Mouse (Mus musculus) small intestine, adult 2 months (tissue): Measurements from ENCODE around the gene Casp7. TPM values are rescaled to one million over a fixed set of nuclear protein-coding genes. Genes with fewer than 3 reads are reported as not detected.

ENCODE experiments used
- H3K27ac ChIP-seq: fragments of 200-500 bp; 2 replicates; pipeline ENCODE4 v1.5.1; 2012; ENCODE audit warnings: low read depth, low read length, control low read depth, inconsistent platforms; ENCODE audit not compliant: insufficient read depth
- H3K27me3 ChIP-seq: fragments of 200-500 bp; 2 replicates; pipeline ENCODE4 v1.6.1; 2012; ENCODE audit warnings: mild to moderate bottlenecking, moderate library complexity, low read length, inconsistent platforms; ENCODE audit not compliant: control insufficient read depth, insufficient read depth
- H3K36me3 ChIP-seq: fragments of 200-500 bp; 2 replicates; pipeline ENCODE4 v1.6.1; 2012; ENCODE audit warnings: mild to moderate bottlenecking, low read length, control low read depth, inconsistent platforms; ENCODE audit not compliant: control insufficient read depth, insufficient read depth
- H3K4me1 ChIP-seq: fragments of 200-500 bp; 2 replicates; pipeline ENCODE4 v1.6.1; 2012; ENCODE audit warnings: low read length, inconsistent platforms, mixed read lengths; ENCODE audit not compliant: control insufficient read depth, insufficient read depth, insufficient read length
- H3K4me3 ChIP-seq: fragments of 200-500 bp; 2 replicates; pipeline ENCODE4 v1.5.1; 2012; ENCODE audit warnings: low read depth, mild to moderate bottlenecking, control low read depth, inconsistent platforms, low read length, moderate library complexity
- CTCF ChIP-seq: fragments of 200-500 bp; IDR thresholded peaks from 2 replicates; pipeline ENCODE4 v1.5.1; 2012; ENCODE audit warnings: low read depth, mild to moderate bottlenecking, control low read depth, inconsistent platforms, low read length, moderate library complexity, mixed read lengths; ENCODE audit not compliant: insufficient replicate concordance, insufficient read length; ENCODE audit errors: extremely low read depth
- POLR2A ChIP-seq: fragments of 200-500 bp; IDR thresholded peaks from 2 replicates; pipeline ENCODE4 v1.6.1; 2012; ENCODE audit warnings: low read depth, mild to moderate bottlenecking, control low read depth, inconsistent platforms, low read length, moderate library complexity
- WGBS: fragments of 180-500 bp; shearing (Covaris S2); methylation state at CpG from one replicate; pipeline ENCODE4 v1.1.7; 2018; 5-methylcytosine and 5-hydroxymethylcytosine counted together
- polyA plus RNA-seq: library from polyadenylated mRNA; depleted of rRNA; stranded (reverse); fragments of >200 nt; gene quantifications from 2 replicates; pipeline ENCODE4 v1.2.3, GENCODE M21; 2012

The Casp7 gene
- polyA plus RNA-seq, 1 experiment: 112 TPM

DNA sequence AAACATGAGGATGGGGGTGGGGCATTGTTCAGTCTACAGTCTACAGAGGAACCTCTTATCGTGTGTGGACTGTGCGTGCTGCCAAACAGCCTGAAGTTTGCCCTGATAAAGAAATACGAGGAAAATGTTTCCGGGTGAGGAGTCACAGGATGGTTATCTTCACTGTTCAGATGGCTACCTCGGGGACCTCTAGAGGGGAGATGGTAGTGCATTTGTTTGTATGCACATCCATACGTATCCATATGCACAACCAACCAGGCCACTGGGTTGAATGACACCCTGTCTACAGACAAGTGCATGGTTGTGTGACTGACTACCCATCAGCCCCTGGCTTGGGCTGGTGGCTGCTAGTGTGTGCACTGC lies 42.1 kb downstream of the Casp7 start:
- 26% methylated on average over 6 of the region's 6 CpGs for WGBS
- TF ChIP-seq CTCF (no peak), POLR2A (no peak)
- H3K4me3 ChIP-seq: no peak overlapping the region
- no peaks in the 10 kb centered on the region for H3K27me3 ChIP-seq
- peaks cover 4% of the 10 kb centered on the region; the same call in 1 of the 2 replicates for H3K4me1 ChIP-seq
- peaks cover 62% of the 10 kb centered on the region for H3K36me3 ChIP-seq
- no peak overlapping the region; the same call in 1 of the 2 replicates for H3K27ac ChIP-seq

- Histone ChIP-seq H3K4me1 (peaks cover 4% of the 10 kb centered on the region; the same call in 1 of the 2 replicates), H3K4me3 (no peak overlapping the region), H3K27me3 (no peaks in the 10 kb centered on the region), H3K36me3 (peaks cover 22% of the 10 kb centered on the region), H3K27ac (no peak overlapping the region)
- TF ChIP-seq CTCF: no peak
- 81% methylated on average over 14 of the region's 14 CpGs for WGBS
Measured at GRCm38 (mm10) chr19:56443445-56443844, 46.5 kb downstream of the Casp7 start.

- H3K27ac ChIP-seq: no peak overlapping the region
- TF ChIP-seq CTCF (no peak), POLR2A (no peak)
- 96% methylated on average over 4 of the region's 4 CpGs for WGBS
- H3K4me1 ChIP-seq: no peaks in the 10 kb centered on the region; the same call in 1 of the 2 replicates
- H3K27me3 ChIP-seq: no peaks in the 10 kb centered on the region
- H3K4me3 ChIP-seq: no peak overlapping the region
- H3K36me3 ChIP-seq: no peaks in the 10 kb centered on the region
Measured at GRCm38 (mm10) chr19:56448784-56449183, 51.9 kb downstream of the Casp7 start.

- H3K36me3 ChIP-seq: no peaks in the 10 kb centered on the region
- no peaks in the 10 kb centered on the region; the same call in 1 of the 2 replicates for H3K4me1 ChIP-seq
- H3K4me3 ChIP-seq: no peak overlapping the region
- H3K27me3 ChIP-seq: no peaks in the 10 kb centered on the region
- H3K27ac ChIP-seq: no peak overlapping the region
- no peak for TF ChIP-seq CTCF
- TF ChIP-seq POLR2A: no peak
- 89% methylated on average over 8 of the region's 8 CpGs for WGBS
Measured at GRCm38 (mm10) chr19:56449537-56449936, 52.6 kb downstream of the Casp7 start.

- H3K27ac ChIP-seq: no peak overlapping the region
- WGBS: 61% methylated on average over 5 of the region's 5 CpGs
- no peaks in the 10 kb centered on the region; the same call in 1 of the 2 replicates for H3K4me1 ChIP-seq
- TF ChIP-seq POLR2A (no peak), CTCF (no peak)
- no peaks in the 10 kb centered on the region for H3K27me3 ChIP-seq
- no peak overlapping the region for H3K4me3 ChIP-seq
- no peaks in the 10 kb centered on the region for H3K36me3 ChIP-seq
Measured at GRCm38 (mm10) chr19:56450892-56451291, 54.0 kb downstream of the Casp7 start.

GRCm38 (mm10) chr19:56451867-56452266 lies 54.9 kb downstream of the Casp7 start:
- no peaks in the 10 kb centered on the region; the same call in 1 of the 2 replicates for H3K4me1 ChIP-seq
- H3K4me3 ChIP-seq: no peak overlapping the region
- no peak overlapping the region for H3K27ac ChIP-seq
- H3K27me3 ChIP-seq: no peaks in the 10 kb centered on the region
- no peaks in the 10 kb centered on the region for H3K36me3 ChIP-seq
- TF ChIP-seq POLR2A (no peak), CTCF (no peak)
- 64% methylated on average over 4 of the region's 4 CpGs for WGBS

DNA sequence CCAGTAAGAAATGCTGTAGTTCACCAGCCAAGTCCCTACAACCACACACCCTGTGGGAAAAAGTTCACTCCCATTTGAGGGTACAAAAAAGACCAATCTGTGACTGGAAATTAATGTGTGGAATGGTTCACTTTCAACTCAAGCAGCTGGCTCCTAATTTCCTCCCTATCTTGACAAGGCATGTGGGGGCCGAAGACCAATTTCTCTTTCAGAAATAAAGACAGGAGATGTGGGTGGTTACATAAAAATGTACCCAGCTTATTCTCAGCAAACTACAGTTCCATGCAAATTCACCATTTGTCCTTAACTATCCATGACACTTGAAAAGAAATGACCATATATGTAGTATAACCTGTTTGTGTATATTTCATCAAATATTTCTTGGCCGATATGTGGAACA lies 55.5 kb downstream of the Casp7 start:
- H3K36me3 ChIP-seq: no peaks in the 10 kb centered on the region
- no peaks in the 10 kb centered on the region; the same call in 1 of the 2 replicates for H3K4me1 ChIP-seq
- no peaks in the 10 kb centered on the region for H3K27me3 ChIP-seq
- H3K4me3 ChIP-seq: no peak overlapping the region
- H3K27ac ChIP-seq: no peak overlapping the region
- WGBS: 86% methylated on average over 2 of the region's 2 CpGs
- no peak for TF ChIP-seq CTCF
- TF ChIP-seq POLR2A: no peak

- WGBS: 77% methylated on average over 4 of the region's 4 CpGs
- H3K4me1 ChIP-seq: peaks cover 4% of the 10 kb centered on the region; the same call in 1 of the 2 replicates
- TF ChIP-seq POLR2A: no peak
- TF ChIP-seq CTCF: no peak
- no peak overlapping the region for H3K4me3 ChIP-seq
- no peak overlapping the region for H3K27ac ChIP-seq
- H3K27me3 ChIP-seq: no peaks in the 10 kb centered on the region
- H3K36me3 ChIP-seq: no peaks in the 10 kb centered on the region
Measured at GRCm38 (mm10) chr19:56454862-56455261, 57.9 kb downstream of the Casp7 start.
